Mouse (Mus musculus): ENCODE measurements around the gene Rnf216. TPM values are rescaled to one million over a fixed set of nuclear protein-coding genes. Genes with fewer than 3 reads are reported as not detected.

The Rnf216 gene
- total and polyA plus RNA-seq, 2 experiments from 2014 or later: 29.3 to 41.0 TPM

- Histone ChIP-seq H3K9me3 (ENCODE audit: low read length) (no peaks in the 10 kb centered on the region), H3K4me3 (ENCODE audit: low read depth, low read length) (no peak overlapping the region), H3K9ac (no peak overlapping the region), H3K36me3 (ENCODE audit: insufficient read depth) (0 out of 2 replicates have a peak, but pooled peaks cover 3% of the 10 kb centered on the region), H3K4me2 (ENCODE audit: low read depth) (no peak overlapping the region), H3K27me3 (ENCODE audit: insufficient read depth, low read length) (no peaks in the 10 kb centered on the region), H3K27ac (ENCODE audit: low read depth, low read length) (peak overlapping the region; percentile 1; the same call in 1 of the 2 replicates), H3K4me1 (ENCODE audit: insufficient read depth) (peaks cover 7% of the 10 kb centered on the region; the same call in 1 of the 2 replicates)
- WGBS: 34% methylated on average over 5 of the region's 5 CpGs
- TF ChIP-seq CTCF (IDR thresholded peaks at IDR 0.05; ENCODE audit: low read depth): no peak
- DNase-seq (no peak), ATAC-seq (no peak)
Measured at GRCm38 (mm10) chr5:143050273-143050672, 62.5 kb downstream of the Rnf216 start.

DNA sequence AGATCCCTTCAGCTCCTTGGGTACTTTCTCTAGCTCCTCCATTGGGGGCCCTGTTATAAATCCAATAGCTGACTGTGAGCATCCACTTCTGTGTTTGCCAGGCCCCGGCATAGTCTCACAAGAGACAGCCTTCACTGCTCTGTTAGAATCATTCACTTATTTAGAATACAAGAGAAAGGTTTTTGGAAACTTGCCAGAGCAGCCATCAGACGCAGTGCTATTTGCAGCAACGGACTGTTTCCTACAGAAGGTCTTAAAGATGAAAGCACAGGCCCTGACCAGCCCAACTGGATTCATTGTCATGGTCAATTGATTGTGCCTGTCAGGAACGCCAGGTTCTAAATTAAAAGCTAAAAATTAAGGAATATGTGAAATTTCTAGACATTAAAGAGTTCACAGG is 63.0 kb downstream of the Rnf216 start:
- 16% methylated on average over 4 of the region's 4 CpGs for WGBS
- Histone ChIP-seq H3K27me3 (ENCODE audit: insufficient read depth, low read length) (no peaks in the 10 kb centered on the region), H3K4me3 (ENCODE audit: low read depth, low read length) (no peak overlapping the region), H3K27ac (ENCODE audit: low read depth, low read length) (no peak overlapping the region), H3K36me3 (ENCODE audit: insufficient read depth) (0 out of 2 replicates have a peak, but pooled peaks cover 3% of the 10 kb centered on the region), H3K9me3 (ENCODE audit: low read length) (no peaks in the 10 kb centered on the region), H3K4me2 (ENCODE audit: low read depth) (no peak overlapping the region), H3K9ac (no peak overlapping the region), H3K4me1 (ENCODE audit: insufficient read depth) (peaks cover 7% of the 10 kb centered on the region; the same call in 1 of the 2 replicates)
- TF ChIP-seq CTCF (IDR thresholded peaks at IDR 0.05; ENCODE audit: low read depth): no peak
- DNase-seq (peak; percentile 39), ATAC-seq (no peak)

GRCm38 (mm10) chr5:143049013-143049385 is 63.8 kb downstream of the Rnf216 start:
- Histone ChIP-seq H3K4me2 (ENCODE audit: low read depth) (no peak overlapping the region), H3K27ac (ENCODE audit: low read depth, low read length) (peak overlapping the region; percentile 66; the same call in 1 of the 2 replicates), H3K27me3 (ENCODE audit: insufficient read depth, low read length) (no peaks in the 10 kb centered on the region), H3K4me1 (ENCODE audit: insufficient read depth) (peaks cover 6% of the 10 kb centered on the region; the same call in 1 of the 2 replicates), H3K4me3 (ENCODE audit: low read depth, low read length) (no peak overlapping the region), H3K9me3 (ENCODE audit: low read length) (no peaks in the 10 kb centered on the region), H3K9ac (no peak overlapping the region), H3K36me3 (ENCODE audit: insufficient read depth) (0 out of 2 replicates have a peak, but pooled peaks cover 3% of the 10 kb centered on the region)
- DNase-seq: no peak
- no peak for TF ChIP-seq CTCF (IDR thresholded peaks at IDR 0.05; ENCODE audit: low read depth)
- ATAC-seq: no peak
- WGBS: 63% methylated on average over 1 of the region's 1 CpGs

GRCm38 (mm10) chr5:143048232-143049012 is 64.4 kb downstream of the Rnf216 start:
- no peak overlapping the region for H3K4me2 ChIP-seq (ENCODE audit: low read depth)
- no peak overlapping the region for H3K9ac ChIP-seq
- no peak for TF ChIP-seq CTCF (IDR thresholded peaks at IDR 0.05; ENCODE audit: low read depth)
- peak; percentile 61 for DNase-seq
- no peaks in the 10 kb centered on the region for H3K9me3 ChIP-seq (ENCODE audit: low read length)
- no peak overlapping the region for H3K4me3 ChIP-seq (ENCODE audit: low read depth, low read length)
- H3K4me1 ChIP-seq (ENCODE audit: insufficient read depth): no peaks in the 10 kb centered on the region
- H3K27ac ChIP-seq (ENCODE audit: low read depth, low read length): peak overlapping the region; percentile 66
- H3K36me3 ChIP-seq (ENCODE audit: insufficient read depth): 0 out of 2 replicates have a peak, but pooled peaks cover 3% of the 10 kb centered on the region
- ATAC-seq: peak; percentile 87
- no peaks in the 10 kb centered on the region for H3K27me3 ChIP-seq (ENCODE audit: insufficient read depth, low read length)

GRCm38 (mm10) chr5:143047586-143047985 is 65.2 kb downstream of the Rnf216 start:
- ATAC-seq: no peak

GRCm38 (mm10) chr5:143043902-143044301 is 68.9 kb downstream of the Rnf216 start:
- H3K27me3 ChIP-seq (ENCODE audit: insufficient read depth, low read length): no peaks in the 10 kb centered on the region
- no peak for TF ChIP-seq CTCF (IDR thresholded peaks at IDR 0.05; ENCODE audit: low read depth)
- 50% methylated on average over 2 of the region's 2 CpGs for WGBS
- no peak for DNase-seq
- 0 out of 2 replicates have a peak, but pooled peaks cover 3% of the 10 kb centered on the region for H3K36me3 ChIP-seq (ENCODE audit: insufficient read depth)
- no peak overlapping the region for H3K4me2 ChIP-seq (ENCODE audit: low read depth)
- no peaks in the 10 kb centered on the region for H3K4me1 ChIP-seq (ENCODE audit: insufficient read depth)
- no peak overlapping the region for H3K9ac ChIP-seq
- H3K4me3 ChIP-seq (ENCODE audit: low read depth, low read length): no peak overlapping the region
- H3K27ac ChIP-seq (ENCODE audit: low read depth, low read length): no peak overlapping the region
- no peak for ATAC-seq
- no peaks in the 10 kb centered on the region for H3K9me3 ChIP-seq (ENCODE audit: low read length)

More at GRCm38 (mm10) chr5:143047586-143047985, 65.2 kb downstream of the Rnf216 start:
- Histone ChIP-seq H3K27ac (ENCODE audit: low read depth, low read length) (peak overlapping the region; percentile 66), H3K4me2 (ENCODE audit: low read depth) (no peak overlapping the region), H3K27me3 (ENCODE audit: insufficient read depth, low read length) (no peaks in the 10 kb centered on the region), H3K36me3 (ENCODE audit: insufficient read depth) (0 out of 2 replicates have a peak, but pooled peaks cover 3% of the 10 kb centered on the region), H3K9me3 (ENCODE audit: low read length) (no peaks in the 10 kb centered on the region), H3K4me3 (ENCODE audit: low read depth, low read length) (no peak overlapping the region), H3K4me1 (ENCODE audit: insufficient read depth) (no peaks in the 10 kb centered on the region), H3K9ac (no peak overlapping the region)
- 100% methylated on average over 1 of the region's 1 CpGs for WGBS
- DNase-seq: no peak
- TF ChIP-seq CTCF (IDR thresholded peaks at IDR 0.05; ENCODE audit: low read depth): no peak

DNA sequence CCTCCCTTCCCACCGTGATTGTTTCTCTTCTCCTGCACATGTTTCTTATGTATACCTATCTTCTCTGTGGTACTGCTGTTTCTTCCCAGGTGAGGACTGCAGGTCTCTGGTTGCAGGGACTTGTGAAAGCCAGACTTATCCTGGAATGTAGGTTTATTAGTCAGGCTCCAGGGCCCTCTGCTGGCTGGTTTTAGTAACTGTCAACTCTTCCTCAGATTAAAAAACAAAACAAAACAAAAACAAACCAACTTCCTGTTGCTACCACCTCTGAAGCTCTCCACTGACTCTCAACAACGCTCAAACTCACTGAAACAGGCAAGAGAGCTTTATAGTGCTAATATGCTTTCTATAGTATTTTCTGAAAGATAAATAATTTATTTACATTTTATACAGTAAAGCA is 69.5 kb downstream of the Rnf216 start:
- Histone ChIP-seq H3K27me3 (ENCODE audit: insufficient read depth, low read length) (no peaks in the 10 kb centered on the region), H3K4me1 (ENCODE audit: insufficient read depth) (no peaks in the 10 kb centered on the region), H3K4me2 (ENCODE audit: low read depth) (no peak overlapping the region), H3K9me3 (ENCODE audit: low read length) (no peaks in the 10 kb centered on the region), H3K36me3 (ENCODE audit: insufficient read depth) (0 out of 2 replicates have a peak, but pooled peaks cover 3% of the 10 kb centered on the region), H3K27ac (ENCODE audit: low read depth, low read length) (no peak overlapping the region), H3K9ac (no peak overlapping the region), H3K4me3 (ENCODE audit: low read depth, low read length) (no peak overlapping the region)
- TF ChIP-seq CTCF (IDR thresholded peaks at IDR 0.05; ENCODE audit: low read depth): peak; percentile 52
- ATAC-seq (no peak), DNase-seq (peak; percentile 40)
- WGBS: 79% methylated on average over 2 of the region's 2 CpGs
